Mouse (Mus musculus): ENCODE measurements around the gene Tia1. TPM values are rescaled to one million over a fixed set of nuclear protein-coding genes. Genes with fewer than 3 reads are reported as not detected.

The Tia1 gene
- total RNA-seq, 2 experiments from 2014 or later = 42.8 to 92.4 TPM

DNA sequence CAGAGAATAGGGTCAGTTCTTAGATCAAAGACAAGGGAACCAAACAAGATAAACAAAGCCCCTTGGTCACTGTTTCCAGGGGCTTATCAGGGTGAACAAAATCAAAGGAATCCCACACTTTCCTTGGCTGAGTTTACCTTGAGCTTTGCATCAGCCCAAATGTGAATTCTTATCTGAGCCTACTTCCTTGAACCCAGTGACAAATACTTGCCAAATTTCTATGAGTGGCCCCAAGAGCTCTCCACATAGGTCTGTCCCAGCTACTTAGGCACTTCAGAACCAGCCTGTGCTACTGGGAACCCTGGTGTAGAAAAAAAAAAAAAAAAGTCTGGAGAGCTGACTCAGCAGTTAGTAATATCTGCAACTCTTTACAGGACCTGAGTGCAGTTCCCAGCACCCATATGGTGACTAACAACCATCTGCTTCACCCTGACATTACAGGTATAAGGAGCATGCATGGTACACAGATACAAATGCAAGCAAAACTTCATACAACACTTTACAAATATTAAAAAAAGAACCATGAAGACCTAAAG, 70.7 kb downstream of the Tia1 start:
- ATAC-seq (replicated peaks; ENCODE audit: low FRiP score, low TSS enrichment, poor library complexity, severe bottlenecking) = no peak

DNA sequence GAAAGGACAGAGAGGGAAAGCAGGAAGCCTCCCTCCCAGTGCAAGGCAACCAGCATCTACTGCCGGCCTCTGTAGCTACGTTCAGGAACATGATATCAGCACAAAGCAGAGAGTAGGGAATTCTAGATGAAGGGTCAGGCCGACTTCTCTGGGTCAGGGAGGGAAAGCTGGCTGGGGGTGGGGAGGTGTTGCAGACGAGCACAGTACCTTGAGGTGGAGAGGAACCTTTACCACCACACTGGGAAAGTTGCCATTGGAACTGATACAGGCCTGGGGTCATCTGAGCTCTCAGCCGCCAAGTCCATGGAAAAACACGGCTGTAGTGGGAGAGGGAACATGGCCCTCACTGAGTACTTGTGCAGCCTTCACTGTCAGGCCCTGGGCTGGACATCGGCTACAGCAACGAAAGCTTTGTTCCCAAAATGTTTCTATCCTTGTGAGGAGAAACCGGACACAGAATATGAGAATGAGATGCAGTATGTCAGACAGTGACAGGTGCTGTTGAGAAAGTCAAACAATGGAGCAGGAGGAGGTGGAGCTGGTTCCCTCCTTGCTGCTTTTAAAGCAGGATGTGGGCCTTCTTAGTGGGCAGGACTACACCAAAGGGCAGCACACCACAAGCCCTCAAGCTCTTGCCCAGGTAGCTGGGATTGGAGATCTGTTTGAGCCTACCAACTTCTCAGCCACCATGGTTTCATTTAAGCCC, 71.6 kb downstream of the Tia1 start:
- ATAC-seq (replicated peaks; ENCODE audit: low FRiP score, low TSS enrichment, poor library complexity, severe bottlenecking) = no peak

GRCm38 (mm10) chr6:86476931-86477330, 72.9 kb downstream of the Tia1 start:
- ATAC-seq (replicated peaks; ENCODE audit: low FRiP score, low TSS enrichment, poor library complexity, severe bottlenecking) = no peak

DNA sequence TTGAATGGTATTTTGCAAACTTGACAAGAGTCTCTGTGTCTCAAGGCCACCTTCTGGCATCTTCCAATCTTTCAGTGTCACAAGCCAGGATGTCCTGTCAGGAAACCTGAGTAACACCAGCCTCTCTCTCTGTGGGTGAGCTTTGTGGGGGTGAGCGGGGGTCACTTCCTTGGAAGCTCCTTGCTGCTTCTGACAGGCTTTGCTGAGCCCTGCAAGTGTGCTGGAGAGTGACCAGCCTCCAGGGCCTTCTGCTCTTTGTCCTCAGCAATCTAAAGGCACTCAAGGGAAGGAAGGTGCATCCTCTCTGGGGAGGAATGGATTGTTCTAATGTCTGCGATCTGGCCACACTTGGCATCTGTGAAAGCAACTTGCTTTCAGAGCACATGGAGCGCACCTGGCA, 75.3 kb downstream of the Tia1 start:
- no peak for ATAC-seq (replicated peaks; ENCODE audit: low FRiP score, low TSS enrichment, poor library complexity, severe bottlenecking)

DNA sequence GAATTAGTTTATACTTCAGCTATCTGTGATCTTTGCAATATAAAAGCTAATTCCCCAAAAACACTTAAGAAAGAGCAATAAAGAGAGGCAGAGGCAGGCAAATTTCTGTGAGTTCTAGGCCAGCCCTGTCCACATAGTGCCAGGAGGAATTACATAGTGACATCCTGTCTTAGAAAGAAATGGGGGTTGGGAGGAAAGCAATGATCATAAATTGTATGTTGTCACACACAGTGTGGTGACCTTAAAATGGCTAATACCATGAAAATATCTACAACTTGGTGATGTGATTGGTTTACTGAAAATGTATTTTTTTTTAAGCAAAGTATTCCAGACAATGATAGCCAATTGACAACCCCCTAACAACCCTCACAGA, 75.8 kb downstream of the Tia1 start:
- no peak for ATAC-seq (replicated peaks; ENCODE audit: low FRiP score, low TSS enrichment, poor library complexity, severe bottlenecking)

DNA sequence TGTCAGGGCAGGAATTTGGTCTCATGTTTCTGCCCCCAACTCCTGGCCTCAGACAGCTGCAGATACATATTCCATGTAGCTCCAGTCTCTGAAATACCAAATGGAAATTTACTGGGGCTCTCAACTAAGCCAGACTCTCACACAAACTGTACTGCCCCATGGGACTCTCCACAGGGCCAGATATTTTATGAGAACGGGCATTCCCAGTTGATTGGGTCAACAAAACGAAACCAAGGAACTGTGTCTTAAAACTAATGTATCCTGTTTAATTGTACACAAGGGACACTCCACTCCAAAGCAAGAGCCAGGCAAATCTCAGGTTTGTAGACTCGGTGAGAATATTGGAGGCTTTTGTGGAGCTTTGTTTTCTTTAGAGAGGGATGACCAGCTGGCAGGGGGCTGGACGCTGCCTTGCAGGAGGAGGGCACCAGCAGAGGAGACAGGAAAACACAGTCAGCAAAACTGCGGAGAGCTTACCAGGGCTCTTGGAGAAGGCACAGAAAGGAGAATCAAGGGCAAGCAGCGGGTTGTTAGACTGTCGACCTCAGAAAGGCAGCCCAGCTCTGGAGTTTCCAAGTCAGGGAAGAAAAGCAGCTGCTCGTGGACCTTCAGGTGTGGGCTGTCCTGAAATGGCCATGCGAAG, 76.3 kb downstream of the Tia1 start:
- ATAC-seq (replicated peaks; ENCODE audit: low FRiP score, low TSS enrichment, poor library complexity, severe bottlenecking) = peak; percentile 56; the same call in 1 of the 2 replicates

DNA sequence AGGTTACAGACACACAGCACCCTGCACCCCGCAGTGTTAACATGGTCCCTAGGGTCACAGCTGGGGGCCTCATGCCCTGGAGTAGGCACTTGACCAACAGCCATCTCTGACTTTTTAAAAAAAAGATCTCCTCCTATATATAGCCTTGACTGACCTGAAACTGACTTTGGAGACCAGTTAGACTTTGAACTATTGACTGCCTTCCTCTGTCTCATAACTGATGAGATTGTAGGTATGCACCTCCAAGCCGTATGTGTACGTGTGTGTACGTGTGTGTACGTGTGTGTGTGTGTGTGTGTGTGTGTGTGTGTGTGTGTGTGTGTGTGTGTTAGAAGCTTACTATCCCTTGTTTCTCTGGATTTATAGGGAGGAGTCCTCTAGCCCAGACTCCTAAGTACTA, 77.9 kb downstream of the Tia1 start:
- no peak for ATAC-seq (replicated peaks; ENCODE audit: low FRiP score, low TSS enrichment, poor library complexity, severe bottlenecking)

Other genes with a start within 250 kb of the Tia1 start
- gene Tgfa, start 209.0 kb upstream of the Tia1 start, total RNA-seq (2014; fragmentation: Nextera tagmentation) = 0.81 and 3.9 TPM in 2 replicates
- 0.38 and 2.3 TPM in 2 replicates for gene Tgfa, start 209.0 kb upstream of the Tia1 start, total RNA-seq (2017)
- 40.6 and 40.9 TPM in 2 replicates for gene Fam136a, start 38.6 kb upstream of the Tia1 start, total RNA-seq (2014; fragmentation: Nextera tagmentation)
- 74.9 and 88.5 TPM in 2 replicates for gene Fam136a, start 38.6 kb upstream of the Tia1 start, total RNA-seq (2017)
- gene Snrpg, start 32.9 kb upstream of the Tia1 start, total RNA-seq (2014; fragmentation: Nextera tagmentation) = 665 and 676 TPM in 2 replicates
- 44.6 and 66.9 TPM in 2 replicates for gene Snrpg, start 32.9 kb upstream of the Tia1 start, total RNA-seq (2017)
- gene Pcyox1, start 7.1 kb upstream of the Tia1 start, total RNA-seq (2014; fragmentation: Nextera tagmentation) = 14.1 and 15.5 TPM in 2 replicates
- 34.3 and 40.4 TPM in 2 replicates for gene Pcyox1, start 7.1 kb upstream of the Tia1 start, total RNA-seq (2017)
- gene Gm44790, start 22.4 kb downstream of the Tia1 start, total RNA-seq (2014; fragmentation: Nextera tagmentation) = not detected in 2 replicates
- 4.9 TPM in 1 of 2 replicates, not detected in the other for gene Gm44790, start 22.4 kb downstream of the Tia1 start, total RNA-seq (2017)
- gene C87436, start 34.2 kb downstream of the Tia1 start, total RNA-seq (2014; fragmentation: Nextera tagmentation) = 29.8 and 33.8 TPM in 2 replicates
- 12.4 and 21.9 TPM in 2 replicates for gene C87436, start 34.2 kb downstream of the Tia1 start, total RNA-seq (2017)
- 289 and 315 TPM in 2 replicates for gene Pcbp1, start 122.1 kb downstream of the Tia1 start, total RNA-seq (2014; fragmentation: Nextera tagmentation)
- gene Pcbp1, start 122.1 kb downstream of the Tia1 start, total RNA-seq (2017) = 118 and 123 TPM in 2 replicates
- gene Asprv1, start 223.9 kb downstream of the Tia1 start, total RNA-seq (2014; fragmentation: Nextera tagmentation) = not detected in 2 replicates
- gene Asprv1, start 223.9 kb downstream of the Tia1 start, total RNA-seq (2017) = not detected in 2 replicates

Data from megakaryocyte-erythroid progenitor cell, adult 5-6 weeks (primary cell).